Mouse (Mus musculus) thymus, postnatal 25 days (tissue): ENCODE measurements around the gene Sgo2b.
"Not testable (repeated sequence)": the region's sequence is repeated elsewhere in the genome, so short reads cannot be mapped to it uniquely, and the experiment has no call there.

ENCODE experiments used
- DNase-seq: peaks from one replicate; pipeline ENCODE4 v3.0.0; 2022

Gene Sgo2b

GRCm38 (mm10) chr8:63951626-63952377 is at the start of gene Sgo2b:
Gene Sgo2b, minus strand, starts transcription at chr8:63952248.
- no peak for DNase-seq

- not testable (repeated sequence) for DNase-seq
These were observed 18.8 kb upstream of the Sgo2b start for GRCm38 (mm10) chr8:63970612-63971391.

DNA sequence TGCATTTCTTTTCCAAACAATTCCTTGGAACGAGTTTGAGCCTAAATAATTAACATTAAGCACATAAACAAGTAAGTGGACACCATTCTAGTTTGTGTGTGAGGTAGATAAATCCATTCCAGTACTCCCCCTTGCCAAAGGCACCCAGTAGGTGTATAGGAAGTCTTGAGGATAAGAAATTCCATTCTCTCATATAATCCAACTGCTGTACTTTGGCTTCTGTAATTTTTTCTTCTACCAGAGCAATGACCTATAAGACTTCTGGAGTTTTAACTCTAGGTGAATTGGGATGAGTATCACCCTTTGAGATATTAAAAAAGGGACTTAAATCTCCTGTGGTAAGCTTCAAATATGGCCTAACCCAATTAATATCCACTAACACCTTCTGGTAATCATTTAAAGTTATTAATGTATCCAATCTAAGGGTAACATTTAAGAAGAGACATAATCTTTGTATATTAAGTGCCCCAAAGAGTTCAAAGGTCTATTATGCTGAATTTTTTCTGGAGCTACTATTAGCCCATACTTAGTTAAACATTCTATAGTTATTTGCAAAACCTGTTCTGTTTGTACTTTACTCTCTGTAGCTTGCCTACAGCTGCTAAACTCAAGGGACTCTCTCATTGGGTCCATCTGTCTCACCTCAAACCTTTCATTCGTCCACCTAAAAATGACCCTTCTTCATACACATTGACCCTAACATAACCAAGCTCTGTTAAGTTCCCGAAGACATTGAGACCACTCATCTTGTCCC is 9.2 kb upstream of the Sgo2b start:
- no peak for DNase-seq

GRCm38 (mm10) chr8:63953802-63954201 is 1.8 kb upstream of the Sgo2b start:
- DNase-seq: not testable (repeated sequence)

DNA sequence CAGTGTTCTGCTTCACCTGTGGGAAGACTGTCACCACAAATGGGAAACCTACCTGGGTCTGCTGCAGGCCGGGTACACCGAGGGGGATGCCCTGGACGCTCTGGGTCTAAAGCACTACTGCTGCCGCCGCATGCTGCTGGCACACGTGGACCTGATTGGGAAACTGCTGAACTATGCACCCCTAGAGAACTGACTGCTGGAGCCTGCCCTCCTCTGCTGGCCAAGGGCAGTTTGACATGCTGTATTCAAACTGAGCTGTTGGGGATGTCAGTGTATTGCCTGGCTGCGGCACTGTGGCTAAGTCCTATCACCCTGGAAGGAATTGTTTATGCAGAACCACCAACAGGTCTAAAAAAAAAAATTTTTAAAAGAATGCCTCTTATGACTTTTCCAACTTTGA is 18.9 kb downstream of the Sgo2b start:
- DNase-seq: no peak

DNA sequence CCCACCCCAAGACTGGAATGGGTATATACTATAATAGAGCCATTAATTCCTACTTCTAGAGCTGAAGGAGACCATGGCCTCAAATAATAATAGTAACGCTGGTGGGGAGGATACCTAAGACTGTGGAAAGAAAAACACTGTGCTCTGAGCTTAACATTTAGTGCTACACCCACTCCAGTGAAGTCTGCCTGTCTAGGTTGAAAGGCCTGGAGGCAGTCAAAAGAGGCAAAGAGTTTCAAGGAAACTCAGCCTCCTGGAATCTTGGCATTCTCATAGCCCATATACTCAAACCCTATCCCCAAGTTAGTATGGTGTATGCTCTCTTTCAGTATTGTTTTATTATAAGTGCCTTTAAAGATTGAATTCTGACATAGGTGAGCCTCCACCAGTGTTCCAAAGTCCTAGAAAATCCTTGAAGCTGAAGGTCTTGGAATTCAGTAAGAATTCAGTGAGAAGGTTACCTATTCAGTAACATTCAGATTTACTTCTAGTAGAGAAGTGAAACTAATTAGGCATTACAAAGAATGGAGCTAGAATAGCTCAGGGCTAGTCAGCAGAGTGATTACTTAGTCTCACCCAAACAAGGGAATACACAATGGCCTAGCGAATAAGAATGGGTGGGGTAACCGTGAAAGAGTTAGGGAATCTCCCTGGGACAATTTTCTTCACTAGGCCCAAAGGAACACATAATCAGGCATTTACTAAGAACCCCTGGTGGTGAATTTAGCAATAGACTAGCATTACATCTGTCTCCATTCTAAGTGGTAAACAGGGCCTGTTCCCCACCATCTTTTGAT is 22.5 kb downstream of the Sgo2b start:
- no peak for DNase-seq

DNA sequence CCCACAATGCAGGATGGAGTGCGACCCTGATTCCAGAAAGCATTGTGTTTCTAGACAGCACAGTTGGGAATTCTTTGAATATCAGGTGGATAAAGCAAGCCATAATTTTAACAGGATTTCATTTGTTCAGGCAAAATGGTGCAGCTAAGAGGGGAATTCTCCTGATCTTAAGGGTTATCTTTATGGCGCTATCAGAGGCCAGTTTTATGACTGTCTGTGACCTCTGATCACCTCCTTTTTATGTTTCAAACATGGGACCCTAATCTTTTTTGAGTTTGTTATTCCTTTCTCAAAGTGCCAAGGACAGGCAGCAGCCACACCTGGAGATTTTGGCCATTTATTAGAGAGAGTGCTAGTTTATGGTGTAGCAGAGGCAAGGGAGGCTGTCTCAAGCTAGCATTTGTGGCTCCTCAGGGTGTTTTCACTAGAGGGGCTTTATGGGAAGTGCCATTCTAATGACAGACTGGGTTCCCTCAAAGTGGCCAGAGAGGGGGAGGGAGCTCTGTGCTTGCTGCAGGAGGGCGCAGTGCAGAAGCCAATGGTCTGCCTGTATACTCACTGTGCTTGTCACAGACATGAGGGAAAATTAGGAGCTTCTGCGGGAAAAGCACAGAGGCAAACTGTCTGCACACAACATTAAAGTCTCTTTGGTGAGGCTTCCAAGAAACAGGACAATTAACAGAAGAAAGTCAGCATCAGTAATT is 30.6 kb downstream of the Sgo2b start:
- DNase-seq: no peak

- no peak for DNase-seq
These were observed 57.0 kb downstream of the Sgo2b start for GRCm38 (mm10) chr8:63895096-63895495.

DNA sequence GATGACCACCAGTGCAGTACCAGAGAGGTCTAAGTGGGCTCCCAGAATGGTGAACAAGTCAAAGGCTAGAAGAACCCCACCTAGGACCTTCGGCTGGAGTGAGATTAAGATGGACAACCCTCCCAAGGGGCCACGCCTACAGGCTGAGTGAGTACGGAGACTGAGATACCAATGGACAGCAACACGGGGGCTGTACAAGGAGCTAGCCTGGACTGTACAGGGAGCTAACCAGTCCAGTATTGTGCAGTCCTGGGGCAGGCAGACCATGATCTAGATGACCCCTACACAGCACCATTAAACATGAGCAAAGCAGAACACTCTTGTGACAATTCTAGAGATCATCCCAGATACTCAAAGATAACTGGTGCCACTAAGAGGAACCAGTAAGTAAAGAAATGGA is 73.7 kb downstream of the Sgo2b start:
- no peak for DNase-seq

DNA sequence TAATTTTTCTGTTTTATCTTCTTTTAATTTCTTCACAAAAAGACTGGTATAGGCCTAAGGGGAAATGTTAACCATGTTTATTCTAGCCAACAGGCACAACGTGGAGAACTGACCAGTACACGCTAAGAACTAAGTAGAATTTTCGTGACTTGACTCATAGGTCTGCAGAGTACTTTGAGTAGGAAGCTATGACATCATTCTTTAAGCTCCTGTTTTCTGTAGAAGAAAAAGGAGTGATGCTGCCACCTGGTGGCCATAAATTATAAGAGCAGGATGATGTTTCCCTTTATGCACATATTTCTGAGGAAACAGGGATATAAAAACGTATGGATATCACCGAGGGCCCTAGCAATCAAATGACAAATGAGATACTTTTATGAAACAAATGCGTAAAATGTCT is 74.7 kb downstream of the Sgo2b start:
- DNase-seq: peak; percentile 14

DNA sequence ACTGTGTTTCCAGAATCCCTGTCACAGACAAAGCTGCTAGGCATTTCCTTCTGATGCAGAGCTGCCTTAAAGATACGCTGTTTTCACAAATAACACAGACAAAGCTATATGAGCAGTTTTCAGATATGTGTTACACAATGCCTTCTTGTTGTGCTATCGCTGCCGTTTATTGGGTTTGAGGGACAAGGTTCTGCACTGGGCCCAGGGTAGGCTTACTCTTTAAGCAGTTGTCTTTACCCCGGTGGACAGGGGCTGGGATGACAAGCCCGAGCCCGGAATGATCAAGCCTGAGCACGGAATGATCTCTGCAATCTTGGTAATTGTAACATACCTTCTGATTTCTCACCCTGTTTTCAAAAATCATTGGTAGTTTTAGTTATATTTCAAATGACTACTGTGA is 75.1 kb downstream of the Sgo2b start:
- no peak for DNase-seq
